Mouse (Mus musculus) ovary, postnatal 10 days (tissue): ENCODE results near the gene Arsb.

Experiments used
- DNase-seq: peaks from one replicate; pipeline ENCODE4 v3.0.0; 2022; ENCODE audit warnings: low spot score

Arsb gene

GRCm38 (mm10) chr13:93921831-93922565 lies 150.6 kb downstream of the Arsb start:
- DNase-seq: no peak

GRCm38 (mm10) chr13:93922566-93922910 lies 151.1 kb downstream of the Arsb start:
- DNase-seq: no peak

- DNase-seq: no peak
Measured at GRCm38 (mm10) chr13:93924735-93925432, 153.5 kb downstream of the Arsb start.

GRCm38 (mm10) chr13:93930561-93931340 lies 159.3 kb downstream of the Arsb start:
- DNase-seq: no peak

GRCm38 (mm10) chr13:93936455-93936854 lies 165.0 kb downstream of the Arsb start:
- DNase-seq: no peak

DNA sequence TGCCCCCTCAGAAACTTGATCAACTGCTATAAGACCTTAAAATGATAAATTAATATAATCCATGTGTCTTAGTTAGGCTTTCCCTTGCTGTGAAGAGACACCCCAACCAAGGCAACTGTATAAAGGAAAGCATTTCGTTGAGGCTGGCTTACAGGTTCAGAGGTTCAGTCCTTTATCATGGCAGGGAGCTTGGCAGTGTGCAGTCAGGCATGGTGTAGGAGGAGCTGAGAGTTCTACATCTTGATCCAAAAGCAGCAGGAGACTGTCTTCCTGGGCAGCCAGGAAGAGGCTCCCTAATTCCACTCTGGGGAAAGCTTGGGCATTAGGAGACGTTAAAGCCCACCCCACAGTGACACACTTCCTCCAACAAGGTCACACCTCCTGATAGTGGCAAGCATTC lies 166.7 kb downstream of the Arsb start:
- no peak for DNase-seq

- DNase-seq: no peak
Measured at GRCm38 (mm10) chr13:93939363-93940127, 168.1 kb downstream of the Arsb start.

DNA sequence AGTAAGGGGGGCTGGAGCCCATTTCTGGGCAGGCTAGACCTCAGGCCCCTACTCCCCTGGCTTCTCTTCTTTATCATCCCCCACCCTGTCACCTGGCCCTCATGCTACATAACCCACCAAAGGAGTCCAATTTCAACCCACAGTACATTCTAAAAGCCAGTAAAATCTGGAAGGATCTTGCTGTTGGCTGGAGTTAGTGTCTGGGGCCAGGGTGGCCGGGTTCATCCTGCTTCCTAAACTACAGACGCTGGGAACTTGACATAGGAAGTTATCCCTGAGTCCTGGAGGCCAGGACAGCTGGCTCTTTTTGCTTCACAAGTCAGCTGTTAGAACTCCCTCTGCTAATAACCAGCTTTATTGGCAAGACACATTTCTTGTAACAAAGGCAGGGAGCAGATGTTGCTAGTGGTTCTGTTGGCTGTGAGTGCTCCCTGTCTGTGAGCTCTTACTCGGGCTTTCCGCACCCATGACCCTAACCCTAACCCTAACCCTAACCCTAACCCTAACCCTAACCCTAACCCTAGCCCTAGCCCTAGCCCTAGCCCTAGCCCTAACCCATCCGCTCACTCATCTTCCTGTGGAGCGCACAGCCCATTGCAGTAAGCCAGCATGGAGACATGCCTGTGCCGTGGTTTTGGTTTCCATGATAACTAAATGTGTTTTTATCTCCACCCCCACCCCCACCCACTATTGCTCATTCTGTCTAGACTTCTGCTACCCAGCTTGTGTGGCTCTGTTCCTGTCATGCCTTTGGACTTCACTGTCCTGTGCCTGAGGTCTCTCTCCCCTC lies 169.5 kb downstream of the Arsb start:
- no peak for DNase-seq

GRCm38 (mm10) chr13:93950996-93951395 lies 179.6 kb downstream of the Arsb start:
- no peak for DNase-seq

DNA sequence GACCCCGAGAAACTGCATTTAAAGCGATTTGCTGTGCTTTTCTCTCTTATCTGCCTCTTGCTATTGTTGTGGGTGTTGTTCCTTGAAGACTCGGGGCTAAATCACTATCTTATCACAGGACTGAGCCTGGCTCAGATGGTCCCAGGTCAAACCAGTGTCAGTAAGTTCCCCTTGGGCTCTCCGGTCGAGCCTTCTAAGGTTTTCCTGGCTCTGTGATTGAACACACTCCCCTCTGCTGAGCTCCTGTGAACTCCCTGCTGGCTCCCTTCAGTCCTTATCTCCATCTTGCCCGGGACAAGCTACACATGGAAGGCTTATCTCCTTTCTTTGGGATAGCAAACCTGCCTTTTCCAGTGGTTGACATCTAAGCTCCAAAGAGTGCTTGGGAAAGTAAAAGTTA lies 180.1 kb downstream of the Arsb start:
- no peak for DNase-seq

- DNase-seq: no peak
Measured at GRCm38 (mm10) chr13:93952466-93952865, 181.0 kb downstream of the Arsb start.

DNA sequence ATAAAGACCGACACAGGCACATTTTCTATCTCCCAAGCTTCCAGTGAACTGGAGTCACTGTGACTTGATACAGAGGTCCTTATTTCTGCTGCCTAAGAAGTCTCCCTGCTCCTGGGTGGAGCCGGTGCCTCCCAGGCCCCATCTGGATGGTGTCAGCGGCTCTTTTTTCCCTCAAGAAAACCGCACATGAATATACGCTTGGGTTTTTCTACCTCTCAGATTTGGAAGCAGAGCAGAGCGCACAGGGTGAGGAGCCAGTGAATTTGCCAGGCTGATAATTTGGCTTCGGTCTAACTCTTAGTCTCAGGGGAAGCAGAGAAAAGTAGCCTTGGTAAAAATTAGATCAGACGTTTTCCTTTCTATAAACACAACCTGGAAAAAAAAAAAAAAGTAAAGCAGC lies 186.5 kb downstream of the Arsb start:
- no peak for DNase-seq

DNA sequence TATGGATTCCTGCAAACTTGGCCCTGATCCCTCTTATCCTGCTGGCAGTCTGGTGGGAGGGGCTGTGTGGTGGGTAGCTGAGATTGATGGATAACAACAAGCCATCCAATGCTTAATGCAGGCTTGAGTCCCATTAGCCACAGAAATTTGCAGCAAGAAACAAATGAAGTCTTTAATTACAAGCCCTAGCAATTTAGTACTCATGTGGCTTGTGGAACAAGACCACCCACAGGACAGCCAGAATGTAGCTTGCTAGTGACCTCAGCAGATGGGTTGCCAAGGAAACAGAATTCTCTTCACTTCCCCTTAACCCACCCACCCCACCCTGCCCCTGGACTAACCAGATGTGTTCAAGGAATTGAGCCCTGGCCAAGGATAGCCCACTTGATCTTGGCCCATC lies 194.8 kb downstream of the Arsb start:
- DNase-seq: no peak

- DNase-seq: no peak
Measured at GRCm38 (mm10) chr13:93967138-93967537, 195.7 kb downstream of the Arsb start.

DNA sequence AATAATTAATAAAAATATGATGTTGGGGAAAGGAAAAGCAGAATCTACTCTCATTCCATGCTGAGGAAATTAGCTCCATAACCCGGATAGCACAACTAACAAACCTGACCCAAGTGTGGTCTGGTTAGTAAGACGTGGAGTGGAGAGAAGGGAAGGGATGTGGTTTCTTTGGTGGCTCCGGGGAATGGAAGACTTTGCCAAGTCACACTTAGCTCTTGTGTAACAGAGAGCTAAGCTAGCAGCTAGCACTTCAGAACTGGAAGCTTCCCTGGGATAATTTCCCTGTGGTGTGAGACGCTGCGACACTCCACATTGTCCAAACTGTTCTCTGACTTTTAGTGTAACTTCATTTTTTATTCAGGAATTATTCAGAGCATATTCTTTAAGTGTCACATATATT lies 198.7 kb downstream of the Arsb start:
- DNase-seq: no peak

GRCm38 (mm10) chr13:93972423-93972822 lies 201.0 kb downstream of the Arsb start:
- no peak for DNase-seq

- DNase-seq: no peak
Measured at GRCm38 (mm10) chr13:93975668-93976067, 204.2 kb downstream of the Arsb start.

GRCm38 (mm10) chr13:93976897-93977530 lies 205.6 kb downstream of the Arsb start:
- DNase-seq: no peak

DNA sequence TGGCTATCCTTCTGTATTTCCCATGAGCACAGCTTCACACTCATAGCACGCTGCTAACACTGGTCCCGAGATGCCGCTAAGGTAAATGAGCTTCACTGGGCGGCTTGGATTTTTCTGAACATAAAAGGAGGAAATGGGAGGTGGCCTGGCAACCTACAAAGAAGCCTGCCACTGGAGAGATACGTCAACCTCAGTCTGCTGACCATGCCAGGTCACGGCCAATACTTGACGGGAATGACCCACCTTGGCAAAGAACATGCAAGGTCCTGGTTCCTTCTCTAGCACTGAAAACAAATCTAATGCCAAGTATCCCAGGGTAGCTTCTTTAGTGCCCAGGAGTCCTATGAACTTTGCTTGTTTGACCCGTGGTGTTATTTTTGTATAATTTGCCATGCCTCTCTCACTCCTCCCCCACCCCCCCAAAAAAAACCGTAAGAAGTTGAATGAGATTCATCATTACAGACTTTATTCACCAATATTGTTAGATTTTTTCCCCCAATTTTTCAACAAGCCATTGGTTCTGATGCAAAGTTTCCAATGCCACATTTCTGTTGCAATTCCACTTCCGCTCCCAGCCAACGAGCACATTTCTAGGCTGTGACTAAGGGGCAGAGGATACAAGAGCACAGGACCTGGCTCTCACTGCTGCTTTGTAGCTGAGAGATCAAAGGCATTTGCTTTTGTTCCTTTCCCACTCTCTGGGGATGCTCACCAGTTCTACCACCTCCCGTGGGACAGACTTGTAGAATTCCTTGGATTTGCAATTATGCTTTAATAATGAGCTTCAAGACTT lies 207.5 kb downstream of the Arsb start:
- DNase-seq: no peak

- no peak for DNase-seq
Measured at GRCm38 (mm10) chr13:93979754-93980153, 208.3 kb downstream of the Arsb start.
